Mouse (Mus musculus) heart, adult 18-20 months (tissue): Measurements from ENCODE around the gene Samd4. TPM values are rescaled to one million over a fixed set of nuclear protein-coding genes. Genes with fewer than 3 reads are reported as not detected.
A peak's percentile ranks its signal among the peaks of the same experiment; 100 is the strongest.

ENCODE experiments used
- DNase-seq, 2 experiments: peaks; one replicate each; pipeline ENCODE4 v3.0.0; 2021 to 2022; ENCODE audit warnings: mixed read lengths in 1 of 2
- total RNA-seq, 2 experiments: library from RNA; stranded (reverse); gene quantifications; 2 replicates each; pipeline ENCODE4 v1.2.3; 2021

Samd4 gene
- total RNA-seq, 2 experiments from 2014 or later: 51.2 to 56.1 TPM

DNA sequence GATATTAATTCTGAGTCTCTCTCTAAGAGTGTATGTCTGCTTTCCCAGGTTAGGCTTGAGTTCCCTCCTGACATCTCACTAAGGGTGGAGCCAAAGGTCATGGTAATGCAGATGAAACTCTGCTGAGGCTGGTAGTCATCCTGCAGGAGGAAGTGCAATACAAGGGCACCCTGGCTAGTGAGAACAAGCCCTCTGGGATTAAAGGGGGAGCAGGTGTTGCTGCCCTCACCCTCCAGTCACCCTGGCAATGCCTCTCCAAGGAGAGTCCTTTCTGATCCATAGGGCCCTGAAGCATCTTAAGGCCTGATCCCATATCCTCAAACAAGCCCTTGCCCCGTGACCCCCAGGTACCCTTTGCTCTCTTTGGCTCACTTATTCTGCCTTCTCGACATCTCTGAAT lies 72.5 kb downstream of the Samd4 start:
- DNase-seq: no peak

DNA sequence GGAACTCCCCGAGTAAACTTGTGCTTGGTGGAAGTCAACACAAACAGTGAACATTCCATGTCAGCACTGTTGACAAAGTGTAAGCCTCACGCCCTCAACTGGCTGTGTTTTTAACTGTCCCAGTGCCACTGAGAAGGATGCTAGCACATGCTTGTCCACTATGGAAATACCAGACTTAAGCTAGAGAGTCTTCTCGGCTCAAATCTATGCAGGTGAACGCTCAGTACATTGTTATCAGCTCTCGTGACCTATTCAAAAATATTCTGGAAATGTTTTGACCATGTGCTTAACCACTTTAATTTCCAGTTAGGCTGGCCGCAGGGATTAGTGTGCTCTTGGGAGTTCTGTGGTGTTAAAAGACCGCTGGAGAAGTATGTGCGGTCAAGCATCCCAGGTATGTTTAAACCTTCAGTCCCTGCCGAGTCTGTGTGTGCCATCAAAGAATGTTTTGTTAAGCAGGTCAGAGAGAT lies 73.0 kb downstream of the Samd4 start:
- peak in 1 of 2 experiments; percentile 31 for DNase-seq

GRCm38 (mm10) chr14:46956121-46956520 lies 73.5 kb downstream of the Samd4 start:
- DNase-seq: no peak

- DNase-seq: no peak
Observed at GRCm38 (mm10) chr14:46959166-46959721, 76.6 kb downstream of the Samd4 start.

DNA sequence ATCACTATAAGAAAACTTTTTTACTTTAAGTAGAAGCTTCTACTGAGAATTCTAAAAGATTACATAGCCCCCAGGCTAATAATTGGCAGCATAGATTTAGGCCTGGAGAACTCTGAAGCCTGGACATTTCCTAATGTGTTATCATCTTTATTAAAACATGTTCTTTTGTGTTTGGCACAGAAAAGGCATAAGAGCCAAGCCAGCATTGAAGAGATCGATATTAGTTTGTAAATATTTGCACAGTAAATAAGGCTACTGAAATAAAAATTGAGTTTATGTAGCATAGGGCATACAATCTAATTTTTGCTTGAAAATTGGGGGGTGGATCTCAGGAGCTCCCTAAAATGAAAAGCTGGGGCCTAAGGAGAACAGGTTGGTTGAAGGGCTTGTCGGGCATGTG lies 77.2 kb downstream of the Samd4 start:
- no peak for DNase-seq

GRCm38 (mm10) chr14:46962832-46963231 lies 80.2 kb downstream of the Samd4 start:
- DNase-seq: no peak

DNA sequence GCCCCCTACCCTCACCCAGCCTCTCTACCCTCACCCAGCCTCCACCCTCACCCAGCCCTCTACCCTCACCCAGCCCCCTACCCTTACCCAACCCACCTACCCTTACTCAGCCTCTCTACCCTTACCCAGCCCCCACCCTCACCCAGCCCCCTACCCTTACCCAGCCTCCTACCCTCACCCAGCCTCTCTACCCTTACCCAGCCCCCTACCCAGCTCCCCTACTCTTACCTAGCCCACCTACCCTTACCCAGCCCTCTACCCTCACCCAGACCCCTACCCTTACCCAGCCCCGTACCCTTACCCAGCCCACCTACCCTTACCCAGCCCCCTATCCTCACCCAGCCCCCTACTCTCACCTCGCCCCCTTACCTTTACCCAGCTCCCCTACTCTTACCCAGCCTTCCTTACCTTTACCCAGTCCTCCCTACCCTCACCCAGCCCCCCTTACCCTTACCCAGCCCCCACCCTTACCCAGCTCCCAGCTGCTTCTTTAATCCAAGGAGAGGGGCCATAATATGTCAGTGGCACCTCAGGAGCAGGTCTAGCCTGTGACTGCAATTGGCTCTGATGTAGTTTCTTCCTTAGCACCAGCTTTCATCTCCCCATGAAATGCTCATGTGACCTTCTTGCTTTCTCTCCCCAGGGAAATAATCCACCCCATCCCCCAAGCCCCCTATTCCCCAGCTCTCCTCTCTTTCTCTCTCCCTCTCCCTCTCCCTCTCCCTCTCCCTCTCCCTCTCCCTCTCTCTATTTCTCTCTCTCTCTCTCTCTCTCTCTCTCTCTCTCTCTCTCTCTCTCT lies 81.6 kb downstream of the Samd4 start:
- DNase-seq: no peak

DNA sequence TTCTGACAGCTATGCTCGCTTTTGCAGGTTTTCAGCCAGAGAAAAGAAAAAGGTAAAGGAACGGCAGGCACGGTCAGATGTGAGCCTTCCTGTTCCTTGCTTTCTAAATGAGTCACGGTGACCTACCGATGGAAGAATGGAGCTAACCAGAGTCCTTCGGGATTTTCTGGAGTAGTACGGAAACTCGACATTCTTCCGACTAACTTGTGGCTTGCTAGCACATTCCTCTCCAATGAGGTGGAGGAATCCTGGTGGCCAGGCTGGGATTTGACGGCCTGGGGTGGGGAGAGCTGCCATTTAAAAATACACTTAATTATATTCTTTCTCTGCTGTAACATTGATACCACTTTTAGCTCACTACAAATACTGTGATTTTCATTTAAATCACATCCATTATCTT lies 83.6 kb downstream of the Samd4 start:
- peak; percentile 66 to 73 for DNase-seq

DNA sequence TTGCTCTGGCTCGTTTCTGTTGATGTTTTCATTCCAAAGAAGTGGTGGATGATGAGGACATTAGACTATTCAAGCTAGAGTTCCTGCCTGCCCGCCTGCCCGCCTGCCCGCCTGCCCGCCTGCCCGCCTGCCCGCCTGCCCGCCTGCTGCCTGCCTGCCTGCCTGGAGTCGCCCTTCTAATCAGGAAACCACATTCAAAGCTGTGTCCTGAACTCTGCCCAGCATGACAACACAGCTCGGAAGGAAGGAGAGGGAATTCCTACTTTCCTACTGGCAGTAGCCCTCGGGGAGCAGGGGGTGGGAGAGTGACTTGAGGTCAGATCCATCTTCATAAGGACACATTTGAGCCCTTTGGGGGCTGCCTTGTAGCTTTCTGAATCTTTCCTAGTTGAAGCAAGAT lies 85.4 kb downstream of the Samd4 start:
- DNase-seq: peak in 1 of 2 experiments; percentile 12

GRCm38 (mm10) chr14:46970673-46971072 lies 88.0 kb downstream of the Samd4 start:
- DNase-seq: peak; percentile 52 to 71

DNA sequence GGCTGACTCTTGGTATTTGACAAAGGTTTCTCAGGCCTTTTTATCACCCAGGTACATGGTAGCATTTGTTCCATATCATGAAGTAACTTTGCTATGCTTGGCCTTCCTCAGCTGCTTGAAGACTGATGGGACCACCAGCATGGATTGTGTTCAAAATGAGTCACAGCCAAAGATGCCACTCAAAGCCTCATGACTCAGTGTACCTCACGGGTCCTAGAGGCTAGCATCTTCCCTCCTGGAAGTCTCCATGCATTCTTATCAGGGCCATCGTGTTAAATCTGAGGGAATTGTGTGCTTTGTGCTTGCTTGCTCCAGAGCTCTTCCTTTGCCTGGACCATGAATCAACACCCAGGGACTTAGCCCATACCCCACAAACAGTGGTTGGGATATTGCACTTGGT lies 89.1 kb downstream of the Samd4 start:
- DNase-seq: no peak

DNA sequence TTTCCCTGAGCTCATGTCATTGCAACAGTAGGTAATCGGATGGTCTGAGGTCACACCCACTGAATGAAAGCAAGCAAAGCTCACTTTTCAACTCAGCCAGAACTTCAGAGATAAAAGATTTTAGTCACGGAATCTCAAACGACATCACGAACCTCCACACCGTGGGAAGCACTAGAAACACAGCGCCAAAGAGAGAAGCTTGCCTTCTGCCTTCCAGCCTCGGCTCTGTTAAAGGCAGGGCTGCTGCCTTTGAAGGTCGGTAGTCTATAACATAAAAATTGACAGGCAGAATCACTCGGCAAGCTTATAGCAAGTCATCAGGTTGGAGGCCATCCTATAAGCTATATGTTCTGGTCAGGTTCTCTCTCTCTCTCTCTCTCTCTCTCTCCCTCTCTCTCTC lies 92.2 kb downstream of the Samd4 start:
- DNase-seq: no peak

- no peak for DNase-seq
Observed at GRCm38 (mm10) chr14:46975969-46976368, 93.3 kb downstream of the Samd4 start.

DNA sequence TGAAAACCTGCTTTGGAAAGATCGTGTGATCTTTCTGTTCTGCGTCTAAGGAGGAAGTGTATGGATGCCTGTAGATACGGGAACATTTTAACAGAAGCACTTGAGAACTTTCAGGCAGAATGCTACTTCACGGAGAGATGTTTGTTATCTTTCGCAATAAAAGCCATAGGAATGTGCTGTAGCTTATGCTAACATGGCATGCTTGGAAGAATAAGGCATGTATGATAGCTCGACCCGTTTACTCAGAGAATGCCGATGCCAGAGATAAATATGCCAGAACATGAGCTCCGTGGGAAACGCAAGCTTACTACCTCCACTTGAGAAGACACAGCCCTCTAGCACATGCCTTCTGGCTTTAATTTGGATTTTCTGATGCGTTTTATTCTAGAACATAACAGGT lies 94.1 kb downstream of the Samd4 start:
- no peak for DNase-seq

DNA sequence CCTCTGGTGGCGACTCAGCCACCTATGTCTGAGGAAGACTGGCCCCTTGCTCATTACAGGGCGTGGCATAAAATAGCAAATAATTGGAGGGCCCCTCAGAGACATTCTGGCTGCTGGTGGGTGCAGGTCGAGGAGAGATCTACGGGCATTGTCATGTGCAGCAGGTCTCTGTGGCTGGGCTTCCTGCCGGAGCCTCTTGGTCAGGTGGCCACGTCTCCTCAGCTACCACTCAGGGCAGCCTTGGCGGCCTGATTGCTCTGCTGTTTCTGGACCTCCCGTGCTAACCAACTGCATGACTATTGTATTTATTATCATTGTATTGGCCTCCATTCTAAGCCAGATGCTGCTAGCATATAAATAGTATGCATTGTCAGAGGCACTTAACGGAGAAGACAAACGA lies 95.0 kb downstream of the Samd4 start:
- peak; percentile 53 to 68 for DNase-seq

- no peak for DNase-seq
Observed at GRCm38 (mm10) chr14:46979172-46979571, 96.5 kb downstream of the Samd4 start.

DNA sequence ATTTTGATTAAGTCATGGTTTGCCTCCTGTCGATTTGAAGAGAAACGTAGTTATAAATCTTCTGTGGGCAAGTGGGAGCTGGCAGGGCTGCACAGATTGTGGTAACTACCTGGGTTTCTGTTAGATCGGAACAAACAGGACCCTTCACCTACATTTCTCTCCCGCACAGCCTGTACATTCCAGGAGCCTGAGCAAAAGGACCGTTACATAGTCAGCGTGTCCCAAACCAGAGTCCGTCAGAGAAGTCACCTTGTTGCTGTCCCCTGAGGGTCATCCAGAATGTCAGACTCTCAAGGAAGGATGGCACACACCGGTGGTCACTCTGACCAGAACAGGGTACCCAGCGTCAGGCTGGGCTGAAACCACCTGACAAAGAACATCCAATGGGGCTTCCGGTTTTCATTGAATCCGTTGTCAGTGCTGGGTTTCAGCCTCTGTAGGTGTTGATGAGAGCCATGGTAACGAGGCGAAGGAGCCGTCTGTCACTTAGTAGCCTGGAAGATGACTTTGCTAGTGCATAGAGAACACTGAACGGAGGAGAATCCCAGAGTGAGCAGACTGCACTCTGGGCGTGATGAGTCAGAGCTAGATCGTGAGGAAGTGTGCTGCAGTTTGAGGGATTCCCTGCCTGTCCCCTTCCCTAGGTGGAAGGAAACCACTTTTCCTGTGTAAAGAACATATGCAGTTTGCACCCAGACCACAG lies 98.2 kb downstream of the Samd4 start:
- no peak for DNase-seq

GRCm38 (mm10) chr14:46982106-46982505 lies 99.5 kb downstream of the Samd4 start:
- no peak for DNase-seq

DNA sequence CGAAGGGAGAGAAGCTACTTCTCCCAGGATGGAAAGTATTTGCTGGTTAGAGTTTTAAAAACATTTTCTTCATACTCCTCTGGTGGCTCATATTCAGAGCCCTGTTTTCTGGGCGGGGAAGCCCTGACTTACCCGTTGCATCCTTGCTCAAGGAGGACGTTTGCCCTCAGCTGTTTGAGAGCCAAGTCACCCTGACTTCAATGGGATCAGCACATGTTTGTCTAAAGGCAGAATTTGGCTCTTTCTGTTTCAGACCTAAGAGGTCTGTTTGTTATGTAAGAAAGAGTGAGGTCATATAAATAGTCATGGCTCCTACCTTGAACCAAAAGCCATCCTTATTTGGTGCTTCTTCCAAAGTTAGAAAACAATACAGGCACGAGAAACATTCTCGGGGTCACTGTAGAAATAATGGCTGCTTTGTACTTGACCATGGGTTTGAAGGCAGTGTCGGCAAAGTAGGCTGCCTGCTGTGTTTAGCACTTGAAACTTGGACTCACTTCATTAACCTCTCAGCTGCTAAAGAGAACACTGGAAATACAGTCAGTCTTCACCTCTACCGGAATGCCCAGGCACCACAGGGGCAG lies 102.0 kb downstream of the Samd4 start:
- no peak for DNase-seq

GRCm38 (mm10) chr14:46989694-46990093 lies 107.0 kb downstream of the Samd4 start:
- DNase-seq: no peak

DNA sequence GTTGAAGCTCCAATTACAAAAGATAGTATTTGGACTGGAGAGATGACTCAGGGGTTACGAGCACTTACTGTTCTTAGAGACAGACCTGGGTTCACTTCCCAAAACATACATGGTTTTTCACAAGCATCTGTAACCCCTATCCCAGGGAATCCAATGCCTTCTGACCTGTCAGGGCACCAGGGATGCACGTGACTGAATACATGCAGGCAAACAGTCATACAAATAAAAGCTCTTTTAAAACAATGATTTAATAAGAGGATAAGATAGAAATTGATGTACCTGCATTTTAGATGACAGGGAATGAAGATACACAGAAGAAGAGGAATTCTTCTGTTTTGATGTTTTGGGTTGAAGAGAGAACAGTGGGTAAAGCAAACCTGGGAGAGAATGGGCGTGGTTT lies 107.8 kb downstream of the Samd4 start:
- DNase-seq: no peak

GRCm38 (mm10) chr14:46994704-46995103 lies 112.0 kb downstream of the Samd4 start:
- no peak for DNase-seq
